Mouse (Mus musculus) ES-E14 (cell line): Measurements from ENCODE around the gene Ptprt. TPM values are rescaled to one million over a fixed set of nuclear protein-coding genes. Genes with fewer than 3 reads are reported as not detected.

ENCODE experiments used
- DNase-seq: peaks from one replicate; pipeline ENCODE4 v3.0.0-alpha.2; 2013; ENCODE audit warnings: low read depth, low spot score
- H3K27ac ChIP-seq: 2 replicates; pipeline ENCODE4 v1.5.1; 2012; ENCODE audit warnings: low read depth, mild to moderate bottlenecking, low read length, moderate library complexity, mixed read lengths; ENCODE audit not compliant: poor library complexity, insufficient read depth, severe bottlenecking
- H3K36me3 ChIP-seq: 2 replicates; pipeline ENCODE4 v1.6.1; 2012; ENCODE audit warnings: mild to moderate bottlenecking, low read length, moderate library complexity, mixed read lengths; ENCODE audit not compliant: control insufficient read depth, poor library complexity, insufficient read depth, severe bottlenecking
- H3K4me1 ChIP-seq, 2 experiments: fragments of 150-350 bp in 1 of 2; sonication (generic) in 1 of 2; 2 replicates each; pipeline ENCODE4 v1.6.1; 2012; ENCODE audit warnings: low read length in 2 of 2, mild to moderate bottlenecking in 1 of 2, mixed read lengths in 1 of 2; ENCODE audit not compliant: control insufficient read depth in 2 of 2, insufficient read depth in 2 of 2, poor library complexity in 1 of 2
- H3K4me3 ChIP-seq, 2 experiments: fragments of 150-350 bp in 1 of 2; sonication (generic) in 1 of 2; 2 replicates each; pipeline ENCODE4 v1.5.1; 2012; ENCODE audit warnings: low read length in 2 of 2, low read depth in 1 of 2, mild to moderate bottlenecking in 1 of 2, mixed read lengths in 1 of 2; ENCODE audit not compliant: insufficient read depth in 1 of 2, poor library complexity in 1 of 2, severe bottlenecking in 1 of 2
- H3K9ac ChIP-seq: 2 replicates; pipeline ENCODE4 v1.6.1; 2012; ENCODE audit warnings: low read depth, mild to moderate bottlenecking, low read length, mixed read lengths; ENCODE audit not compliant: poor library complexity, insufficient read depth, severe bottlenecking
- H3K9me3 ChIP-seq: fragments of 150-350 bp; sonication (generic); 2 replicates; pipeline ENCODE4 v1.6.1; 2012; ENCODE audit warnings: low read depth, mild to moderate bottlenecking, low read length; ENCODE audit not compliant: control insufficient read depth, insufficient read depth
- CHD2 ChIP-seq: IDR thresholded peaks from 2 replicates; pipeline ENCODE4 v1.6.1; 2014; ENCODE audit warnings: mild to moderate bottlenecking, low read depth, low read length, inconsistent platforms
- HCFC1 ChIP-seq: IDR thresholded peaks from 2 replicates; pipeline ENCODE4 v1.6.1; 2012; ENCODE audit warnings: low read length, inconsistent platforms, borderline replicate concordance; ENCODE audit not compliant: insufficient read depth
- MAFK ChIP-seq: IDR thresholded peaks from 2 replicates; pipeline ENCODE4 v1.6.1; 2014; ENCODE audit warnings: mild to moderate bottlenecking, low read depth, low read length, inconsistent platforms; ENCODE audit not compliant: insufficient read depth
- ZC3H11A ChIP-seq: IDR thresholded peaks from 2 replicates; pipeline ENCODE4 v1.6.1; 2012; ENCODE audit warnings: low read depth, mild to moderate bottlenecking, inconsistent platforms, low read length, borderline replicate concordance
- ZNF384 ChIP-seq: IDR thresholded peaks from 2 replicates; pipeline ENCODE4 v1.6.1; 2012; ENCODE audit warnings: low read depth, low read length, inconsistent platforms
- in situ Hi-C, 2 experiments: fragments of 600-800 bp; cut with MboI; formaldehyde crosslinking; loops; one replicate each; pipeline ENCODE4 v1.15.1; 2025; ENCODE audit warnings: low sequenced_read_pairs in 2 of 2, inconsistent platforms in 1 of 2; ENCODE audit not compliant: unreplicated experiment in 2 of 2
- total RNA-seq: library from RNA; depleted of rRNA; stranded (reverse); fragments of 300-350 nt; gene quantifications from 2 replicates; pipeline ENCODE4 v1.2.3, GENCODE M21; 2012

Ptprt gene
- total RNA-seq, 1 experiment: 0.40 TPM

DNA sequence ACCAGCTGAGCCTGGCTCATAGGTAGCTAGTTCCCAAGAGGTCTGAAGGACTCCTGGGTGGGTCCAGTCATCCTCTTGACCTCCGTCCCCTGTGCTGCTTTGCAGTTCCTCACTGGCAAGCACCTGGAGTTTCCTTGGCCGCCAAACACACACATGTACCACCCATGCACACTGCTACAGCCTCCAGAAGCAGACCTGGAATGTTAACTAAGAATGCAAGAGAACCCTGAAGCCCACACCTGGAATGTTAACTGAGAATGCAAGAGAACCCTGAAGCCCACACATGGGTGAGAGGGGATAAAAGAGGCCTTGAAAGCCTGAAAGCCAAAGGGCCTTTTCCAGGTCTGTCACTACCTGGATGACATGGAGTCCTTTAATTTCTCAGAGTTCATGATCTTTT is 46.7 kb downstream of the Ptprt start:
- Histone ChIP-seq H3K4me1 (no peaks in the 10 kb centered on the region), H3K4me3 (no peak overlapping the region), H3K9ac (no peak overlapping the region), H3K36me3 (no peaks in the 10 kb centered on the region), H3K27ac (no peak overlapping the region), H3K9me3 (no peaks in the 10 kb centered on the region)
- DNase-seq: no peak
- in situ Hi-C loops: no loop called here
- no peak for TF ChIP-seq ZC3H11A
- TF ChIP-seq ZNF384: no peak
- TF ChIP-seq CHD2: no peak
- no peak for TF ChIP-seq HCFC1
- TF ChIP-seq MAFK: no peak

DNA sequence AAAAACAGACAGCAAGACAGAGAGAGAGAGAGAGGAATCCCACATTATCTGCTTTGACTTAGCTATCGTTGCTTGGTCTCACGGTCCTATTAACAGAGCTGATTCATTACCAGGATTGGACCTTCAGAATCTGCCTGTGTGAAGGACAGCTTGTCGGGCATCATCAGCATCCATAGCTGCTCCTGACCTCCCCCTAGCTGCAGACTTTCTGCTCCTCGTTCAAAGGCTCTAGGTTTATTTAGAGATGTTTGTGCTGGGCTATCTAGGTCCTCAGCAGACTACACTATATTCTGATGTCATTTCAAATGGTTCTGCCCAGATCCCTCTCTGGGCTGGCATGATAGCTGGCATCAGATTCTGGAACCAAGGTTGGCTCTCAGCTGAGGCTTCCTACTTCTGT is 47.5 kb downstream of the Ptprt start:
- in situ Hi-C loops: no loop called here

DNA sequence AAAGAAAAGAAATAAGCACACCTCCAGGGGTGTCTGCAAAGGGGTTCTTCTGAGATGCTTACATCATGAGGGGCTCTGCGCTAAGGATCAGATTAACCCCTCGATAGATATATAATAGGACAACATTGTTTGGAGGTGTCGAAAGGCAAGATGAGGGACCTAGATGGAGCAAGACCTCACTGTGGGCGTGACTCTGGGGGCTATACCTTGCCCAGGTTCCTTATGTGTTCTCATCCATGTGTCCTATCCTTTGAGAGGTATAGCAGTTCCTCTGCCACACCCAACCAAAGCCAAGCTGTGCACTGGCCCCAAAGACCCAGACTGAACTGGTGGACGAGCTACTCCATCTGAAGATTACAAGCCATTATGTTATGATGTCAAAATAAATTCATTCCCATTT is 58.2 kb downstream of the Ptprt start:
- Histone ChIP-seq H3K9ac (no peak overlapping the region), H3K27ac (no peak overlapping the region), H3K36me3 (no peaks in the 10 kb centered on the region), H3K9me3 (no peaks in the 10 kb centered on the region), H3K4me3 (no peak overlapping the region), H3K4me1 (no peaks in the 10 kb centered on the region)
- no peak for TF ChIP-seq CHD2
- TF ChIP-seq HCFC1: no peak
- no peak for TF ChIP-seq MAFK
- no peak for TF ChIP-seq ZNF384
- no peak for TF ChIP-seq ZC3H11A
- in situ Hi-C loops: no loop called here
- no peak for DNase-seq

More for the DNA sequence above, 47.5 kb downstream of the Ptprt start:
- H3K9me3 ChIP-seq: no peaks in the 10 kb centered on the region
- no peaks in the 10 kb centered on the region for H3K4me1 ChIP-seq
- no peak for DNase-seq
- H3K36me3 ChIP-seq: no peaks in the 10 kb centered on the region
- no peak overlapping the region for H3K4me3 ChIP-seq
- no peak overlapping the region for H3K9ac ChIP-seq
- TF ChIP-seq ZC3H11A (no peak), ZNF384 (no peak), CHD2 (no peak), HCFC1 (no peak), MAFK (no peak)
- no peak overlapping the region for H3K27ac ChIP-seq

DNA sequence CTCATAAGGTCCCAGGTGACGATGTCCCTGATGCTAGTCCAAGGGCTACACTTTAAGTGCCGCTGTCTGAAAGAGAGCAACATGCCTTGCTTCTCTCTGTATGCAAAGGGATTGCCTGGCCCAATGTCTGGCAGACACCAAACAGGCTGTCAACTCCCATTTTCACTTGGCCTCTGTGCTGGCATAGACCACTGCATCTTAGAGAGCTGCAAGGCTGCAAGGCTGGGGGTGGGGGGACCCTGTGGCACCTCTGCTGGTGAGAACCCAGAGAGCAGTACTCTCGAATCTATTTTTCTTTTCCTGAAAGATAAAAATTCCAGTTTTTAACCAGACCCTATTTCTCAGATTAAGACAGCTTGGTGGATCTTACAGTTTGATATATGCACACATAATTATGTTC is 69.6 kb downstream of the Ptprt start:
- no peak overlapping the region for H3K4me3 ChIP-seq
- no peak overlapping the region for H3K27ac ChIP-seq
- no peaks in the 10 kb centered on the region for H3K9me3 ChIP-seq
- no peak overlapping the region for H3K9ac ChIP-seq
- TF ChIP-seq CHD2: no peak
- TF ChIP-seq HCFC1: no peak
- no peak for TF ChIP-seq ZC3H11A
- no peak for TF ChIP-seq ZNF384
- TF ChIP-seq MAFK: no peak
- no peaks in the 10 kb centered on the region for H3K36me3 ChIP-seq
- in situ Hi-C loops: no loop called here
- no peaks in the 10 kb centered on the region for H3K4me1 ChIP-seq
- no peak for DNase-seq

DNA sequence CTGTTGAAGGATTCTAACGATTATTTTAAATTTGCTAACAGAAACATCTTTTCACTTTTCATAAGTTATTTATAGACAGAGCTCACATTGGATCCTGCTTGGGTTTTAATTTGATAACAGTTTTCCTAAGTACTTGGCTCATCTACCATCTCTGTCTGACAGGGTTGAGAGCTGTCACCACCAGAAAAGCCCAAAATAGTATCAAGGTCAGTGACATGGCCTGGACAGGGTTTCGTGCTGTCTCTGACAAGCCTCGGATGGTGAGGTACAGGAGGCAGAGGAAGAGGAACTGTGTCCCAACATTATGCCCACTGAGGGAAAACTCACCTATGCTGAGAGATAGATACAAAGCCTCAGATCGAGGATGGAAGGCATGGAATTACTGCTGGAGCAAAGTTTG is 79.3 kb downstream of the Ptprt start:
- no peak overlapping the region for H3K9ac ChIP-seq
- TF ChIP-seq HCFC1 (no peak), ZNF384 (no peak), CHD2 (no peak), ZC3H11A (no peak), MAFK (no peak)
- in situ Hi-C loops: no loop called here
- no peak for DNase-seq
- no peak overlapping the region for H3K4me3 ChIP-seq
- H3K36me3 ChIP-seq: no peaks in the 10 kb centered on the region
- no peaks in the 10 kb centered on the region for H3K9me3 ChIP-seq
- no peak overlapping the region for H3K27ac ChIP-seq
- no peaks in the 10 kb centered on the region for H3K4me1 ChIP-seq
